Mouse (Mus musculus): Measurements from ENCODE around the gene Plekho1. TPM values are rescaled to one million over a fixed set of nuclear protein-coding genes. Genes with fewer than 3 reads are reported as not detected.

The Plekho1 gene
- polyA plus RNA-seq, 1 experiment, result 73.9 TPM

GRCm38 (mm10) chr3:96038851-96039250 lies 43.0 kb upstream of the Plekho1 start:
- WGBS, result 96% methylated on average over 4 of the region's 4 CpGs
- Histone ChIP-seq H3K4me1 (replicated peaks; ENCODE audit: control insufficient read depth, insufficient read depth, low read length) (peaks cover 9% of the 10 kb centered on the region), H3K36me3 (ENCODE audit: control insufficient read depth, insufficient read depth, low read length) (no peaks in the 10 kb centered on the region), H3K4me3 (ENCODE audit: control insufficient read depth, insufficient read depth, low read length) (no peak overlapping the region), H3K27ac (ENCODE audit: control insufficient read depth, insufficient read depth, low read length) (no peak overlapping the region), H3K27me3 (ENCODE audit: control insufficient read depth, insufficient read depth, low read length) (no peaks in the 10 kb centered on the region)
- TF ChIP-seq POLR2A (IDR thresholded peaks at IDR 0.05; ENCODE audit: control insufficient read depth, extremely low read depth, insufficient read depth, low read length, poor library complexity) (no peak), CTCF (IDR thresholded peaks at IDR 0.05; ENCODE audit: borderline replicate concordance, control insufficient read depth, extremely low read depth, insufficient read depth, low read length, poor library complexity) (no peak)
- DNase-seq, result no peak

- Histone ChIP-seq H3K27ac (ENCODE audit: control insufficient read depth, insufficient read depth, low read length) (no peak overlapping the region), H3K27me3 (ENCODE audit: control insufficient read depth, insufficient read depth, low read length) (no peaks in the 10 kb centered on the region), H3K36me3 (ENCODE audit: control insufficient read depth, insufficient read depth, low read length) (no peaks in the 10 kb centered on the region), H3K4me3 (ENCODE audit: control insufficient read depth, insufficient read depth, low read length) (no peak overlapping the region), H3K4me1 (replicated peaks; ENCODE audit: control insufficient read depth, insufficient read depth, low read length) (peaks cover 11% of the 10 kb centered on the region)
- TF ChIP-seq POLR2A (IDR thresholded peaks at IDR 0.05; ENCODE audit: control insufficient read depth, extremely low read depth, insufficient read depth, low read length, poor library complexity) (no peak), CTCF (IDR thresholded peaks at IDR 0.05; ENCODE audit: borderline replicate concordance, control insufficient read depth, extremely low read depth, insufficient read depth, low read length, poor library complexity) (no peak)
- WGBS, result 96% methylated on average over 5 of the region's 5 CpGs
- DNase-seq, result no peak
These were observed 42.4 kb upstream of the Plekho1 start for GRCm38 (mm10) chr3:96038156-96038555.

GRCm38 (mm10) chr3:96036796-96037195 lies 41.0 kb upstream of the Plekho1 start:
- Histone ChIP-seq H3K36me3 (ENCODE audit: control insufficient read depth, insufficient read depth, low read length) (no peaks in the 10 kb centered on the region), H3K4me3 (ENCODE audit: control insufficient read depth, insufficient read depth, low read length) (no peak overlapping the region), H3K27ac (ENCODE audit: control insufficient read depth, insufficient read depth, low read length) (no peak overlapping the region), H3K4me1 (replicated peaks; ENCODE audit: control insufficient read depth, insufficient read depth, low read length) (peaks cover 18% of the 10 kb centered on the region), H3K27me3 (ENCODE audit: control insufficient read depth, insufficient read depth, low read length) (no peaks in the 10 kb centered on the region)
- DNase-seq, result no peak
- no peak for TF ChIP-seq CTCF (IDR thresholded peaks at IDR 0.05; ENCODE audit: borderline replicate concordance, control insufficient read depth, extremely low read depth, insufficient read depth, low read length, poor library complexity)
- TF ChIP-seq POLR2A (IDR thresholded peaks at IDR 0.05; ENCODE audit: control insufficient read depth, extremely low read depth, insufficient read depth, low read length, poor library complexity), result no peak
- 94% methylated on average over 6 of the region's 6 CpGs for WGBS

- no peaks in the 10 kb centered on the region for H3K27me3 ChIP-seq (ENCODE audit: control insufficient read depth, insufficient read depth, low read length)
- 22% methylated on average over 4 of the region's 4 CpGs for WGBS
- TF ChIP-seq POLR2A (IDR thresholded peaks at IDR 0.05; ENCODE audit: control insufficient read depth, extremely low read depth, insufficient read depth, low read length, poor library complexity) (no peak), CTCF (IDR thresholded peaks at IDR 0.05; ENCODE audit: borderline replicate concordance, control insufficient read depth, extremely low read depth, insufficient read depth, low read length, poor library complexity) (no peak)
- H3K4me1 ChIP-seq (replicated peaks; ENCODE audit: control insufficient read depth, insufficient read depth, low read length), result peaks cover 14% of the 10 kb centered on the region
- no peaks in the 10 kb centered on the region for H3K36me3 ChIP-seq (ENCODE audit: control insufficient read depth, insufficient read depth, low read length)
- peak; percentile 45 for DNase-seq
- H3K27ac ChIP-seq (ENCODE audit: control insufficient read depth, insufficient read depth, low read length), result no peak overlapping the region; the same call in 1 of the 2 replicates
- no peak overlapping the region for H3K4me3 ChIP-seq (ENCODE audit: control insufficient read depth, insufficient read depth, low read length)
These were observed 37.2 kb upstream of the Plekho1 start for GRCm38 (mm10) chr3:96033046-96033445.

- Histone ChIP-seq H3K36me3 (ENCODE audit: control insufficient read depth, insufficient read depth, low read length) (no peaks in the 10 kb centered on the region), H3K4me1 (replicated peaks; ENCODE audit: control insufficient read depth, insufficient read depth, low read length) (peaks cover 14% of the 10 kb centered on the region), H3K27me3 (ENCODE audit: control insufficient read depth, insufficient read depth, low read length) (no peaks in the 10 kb centered on the region), H3K27ac (ENCODE audit: control insufficient read depth, insufficient read depth, low read length) (peak overlapping the region; percentile 85), H3K4me3 (ENCODE audit: control insufficient read depth, insufficient read depth, low read length) (peak overlapping the region; percentile 3; the same call in 1 of the 2 replicates)
- 18% methylated on average over 6 of the region's 6 CpGs for WGBS
- no peak for TF ChIP-seq CTCF (IDR thresholded peaks at IDR 0.05; ENCODE audit: borderline replicate concordance, control insufficient read depth, extremely low read depth, insufficient read depth, low read length, poor library complexity)
- TF ChIP-seq POLR2A (IDR thresholded peaks at IDR 0.05; ENCODE audit: control insufficient read depth, extremely low read depth, insufficient read depth, low read length, poor library complexity), result no peak
- no peak for DNase-seq
These were observed 36.8 kb upstream of the Plekho1 start for GRCm38 (mm10) chr3:96032652-96033017.

- Histone ChIP-seq H3K4me1 (replicated peaks; ENCODE audit: control insufficient read depth, insufficient read depth, low read length) (peaks cover 14% of the 10 kb centered on the region), H3K4me3 (ENCODE audit: control insufficient read depth, insufficient read depth, low read length) (peak overlapping the region; percentile 3; the same call in 1 of the 2 replicates), H3K27me3 (ENCODE audit: control insufficient read depth, insufficient read depth, low read length) (no peaks in the 10 kb centered on the region), H3K36me3 (ENCODE audit: control insufficient read depth, insufficient read depth, low read length) (no peaks in the 10 kb centered on the region), H3K27ac (ENCODE audit: control insufficient read depth, insufficient read depth, low read length) (peak overlapping the region; percentile 85)
- WGBS, result 4% methylated on average over 6 of the region's 6 CpGs
- TF ChIP-seq CTCF (IDR thresholded peaks at IDR 0.05; ENCODE audit: borderline replicate concordance, control insufficient read depth, extremely low read depth, insufficient read depth, low read length, poor library complexity) (no peak), POLR2A (IDR thresholded peaks at IDR 0.05; ENCODE audit: control insufficient read depth, extremely low read depth, insufficient read depth, low read length, poor library complexity) (no peak)
- DNase-seq, result peak; percentile 60
These were observed 36.3 kb upstream of the Plekho1 start for GRCm38 (mm10) chr3:96031991-96032651.

All from thymus, adult 2 months (tissue).